Mouse (Mus musculus) forebrain, embryonic 13.5 days (tissue): ENCODE measurements around the gene Zfp853. TPM values are rescaled to one million over a fixed set of nuclear protein-coding genes. Genes with fewer than 3 reads are reported as not detected.

Experiments used
- ATAC-seq: fragments of 200-750 bp; cut with Nextera tagmentation; 2 replicates; pipeline ENCODE4 v1.8.0; 2017
- H3K27ac ChIP-seq: fragments of 300-500 bp; sonication (generic); 2 replicates; pipeline ENCODE4 v1.5.1; 2015; ENCODE audit warnings: inconsistent platforms, mild to moderate bottlenecking, moderate library complexity
- H3K27me3 ChIP-seq: fragments of 300-500 bp; sonication (generic); 2 replicates; pipeline ENCODE4 v1.6.1; 2015; ENCODE audit warnings: mild to moderate bottlenecking, inconsistent platforms
- H3K36me3 ChIP-seq: fragments of 300-500 bp; sonication (generic); 2 replicates; pipeline ENCODE4 v1.6.1; 2015; ENCODE audit warnings: mild to moderate bottlenecking, inconsistent platforms; ENCODE audit not compliant: poor library complexity, severe bottlenecking
- H3K4me1 ChIP-seq: fragments of 300-500 bp; sonication (generic); 2 replicates; pipeline ENCODE4 v1.6.1; 2015; ENCODE audit warnings: inconsistent platforms
- H3K4me2 ChIP-seq: fragments of 300-500 bp; sonication (generic); 2 replicates; pipeline ENCODE4 v1.6.1; 2015; ENCODE audit warnings: inconsistent platforms, mild to moderate bottlenecking, moderate library complexity
- H3K4me3 ChIP-seq: fragments of 300-500 bp; sonication (generic); 2 replicates; pipeline ENCODE4 v1.5.1; 2015; ENCODE audit warnings: mild to moderate bottlenecking, inconsistent platforms
- H3K9ac ChIP-seq: fragments of 300-500 bp; sonication (generic); 2 replicates; pipeline ENCODE4 v1.6.1; 2015; ENCODE audit warnings: mild to moderate bottlenecking, inconsistent platforms
- H3K9me3 ChIP-seq: fragments of 300-500 bp; sonication (generic); replicated peaks from 2 replicates; pipeline ENCODE4 v1.6.1; 2016; ENCODE audit warnings: inconsistent platforms
- WGBS: fragments of 180-500 bp; shearing (Covaris S2); methylation state at CpG from one replicate; pipeline ENCODE4 v1.1.7; 2015; 5-methylcytosine and 5-hydroxymethylcytosine counted together
- polyA plus RNA-seq: library from polyadenylated mRNA; unstranded; fragments of >200 nt; fragmentation: Nextera tagmentation; extraction: Ambion mirVana; gene quantifications from 2 replicates; pipeline ENCODE4 v1.2.1, GENCODE M21; 2015

Gene Zfp853
- polyA plus RNA-seq, 1 experiment from 2014 or later, result not detected

DNA sequence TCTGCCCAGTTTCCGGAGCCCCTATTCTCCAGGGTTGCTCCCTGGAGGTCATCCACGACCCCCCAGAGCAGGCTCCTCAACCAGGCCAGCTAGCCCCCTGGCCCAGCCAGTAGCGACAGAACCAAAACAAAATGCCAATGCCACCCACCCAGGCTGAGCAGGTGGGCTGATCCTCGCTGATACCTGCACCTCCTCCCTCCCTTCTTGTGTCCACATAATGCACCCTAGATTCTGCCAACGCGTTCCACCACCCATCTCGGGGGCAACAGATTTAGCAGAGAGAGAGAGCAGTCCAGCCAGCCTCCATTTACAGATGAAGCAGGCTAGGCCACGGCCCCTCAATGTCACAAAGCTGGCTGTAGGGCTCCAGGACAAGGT lies 24.4 kb downstream of the Zfp853 start:
- H3K4me2 ChIP-seq, result peak overlapping the region; percentile 94
- H3K27me3 ChIP-seq, result no peaks in the 10 kb centered on the region
- no peak for ATAC-seq
- H3K9me3 ChIP-seq, result no peaks in the 10 kb centered on the region
- peak overlapping the region; percentile 96 for H3K9ac ChIP-seq
- H3K27ac ChIP-seq, result peak overlapping the region; percentile 74
- peaks cover 26% of the 10 kb centered on the region for H3K4me1 ChIP-seq
- peak overlapping the region; percentile 85 for H3K4me3 ChIP-seq
- WGBS, result 22% methylated on average over 8 of the region's 8 CpGs
- peaks cover 9% of the 10 kb centered on the region for H3K36me3 ChIP-seq

DNA sequence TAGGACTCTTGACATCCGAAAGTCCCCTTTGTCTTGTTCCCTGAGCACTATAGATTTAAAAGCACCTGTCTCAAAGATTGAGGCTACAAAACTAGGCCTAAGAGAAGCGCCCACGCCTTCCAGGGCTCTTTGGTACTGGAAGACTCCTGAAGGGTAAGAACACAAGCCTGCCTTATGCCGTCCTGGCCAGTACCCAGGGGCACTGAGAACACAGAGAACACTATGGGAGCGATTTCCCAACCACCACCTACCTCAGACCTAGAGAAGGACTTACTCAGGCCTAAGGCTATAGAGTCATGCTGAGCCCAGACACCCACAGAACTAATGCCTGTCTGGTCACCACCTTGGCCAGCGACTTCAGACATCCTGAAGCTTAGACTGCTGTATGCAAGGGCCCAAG lies 26.6 kb downstream of the Zfp853 start:
- H3K27ac ChIP-seq, result no peak overlapping the region
- no peak overlapping the region for H3K9ac ChIP-seq
- peaks cover 26% of the 10 kb centered on the region for H3K4me1 ChIP-seq
- WGBS, result 85% methylated on average over 6 of the region's 6 CpGs
- H3K9me3 ChIP-seq, result no peaks in the 10 kb centered on the region
- no peak overlapping the region for H3K4me3 ChIP-seq
- no peak for ATAC-seq
- H3K27me3 ChIP-seq, result no peaks in the 10 kb centered on the region
- H3K4me2 ChIP-seq, result no peak overlapping the region
- H3K36me3 ChIP-seq, result peaks cover 31% of the 10 kb centered on the region

DNA sequence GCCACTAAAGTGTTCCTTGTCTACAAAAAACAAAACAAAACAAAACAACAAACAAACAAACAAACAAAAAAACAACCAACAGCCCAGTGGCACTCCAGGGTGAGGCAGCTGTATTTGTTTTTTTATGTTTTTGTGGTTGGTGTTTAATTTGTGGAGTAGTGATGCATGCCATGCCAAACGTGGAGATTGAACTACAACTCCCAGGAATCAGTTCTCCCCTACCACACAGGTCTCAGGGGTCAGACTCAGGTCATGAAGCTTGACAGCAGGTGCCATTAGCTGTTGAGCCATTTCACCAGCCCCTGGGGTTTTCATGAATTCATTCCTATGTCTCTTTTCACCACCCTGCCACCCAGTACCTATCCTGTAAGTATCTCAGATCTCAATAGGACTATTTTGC lies 28.0 kb downstream of the Zfp853 start:
- H3K4me2 ChIP-seq, result no peak overlapping the region
- H3K36me3 ChIP-seq, result peaks cover 45% of the 10 kb centered on the region
- H3K9ac ChIP-seq, result 0 out of 2 replicates have a peak overlapping the region, but pooled peaks have one; percentile 21
- no peaks in the 10 kb centered on the region for H3K9me3 ChIP-seq
- ATAC-seq, result no peak
- WGBS, result 58% methylated on average over 1 of the region's 1 CpGs
- H3K4me1 ChIP-seq, result peaks cover 17% of the 10 kb centered on the region
- no peak overlapping the region for H3K4me3 ChIP-seq
- no peak overlapping the region for H3K27ac ChIP-seq
- H3K27me3 ChIP-seq, result no peaks in the 10 kb centered on the region

DNA sequence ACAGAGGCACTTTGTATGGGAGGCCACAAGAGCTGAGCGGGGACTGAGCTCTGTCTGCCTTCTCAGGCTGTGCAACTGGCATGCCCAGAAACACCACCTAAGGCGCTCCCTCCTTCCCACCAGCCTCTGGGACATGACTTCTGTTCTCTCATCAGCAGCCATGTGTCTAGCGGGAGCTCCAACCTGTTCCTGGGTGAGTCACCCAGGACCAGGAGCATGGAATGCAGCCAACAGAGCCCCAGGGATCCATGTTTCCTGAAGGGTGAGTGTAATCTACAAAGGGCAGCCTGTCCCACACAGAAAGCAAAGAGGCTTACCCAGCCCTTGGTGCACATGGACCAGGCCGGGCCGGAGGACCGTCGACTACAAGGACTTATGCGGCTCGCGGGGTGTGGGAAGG lies 28.7 kb downstream of the Zfp853 start:
- Histone ChIP-seq H3K4me2 (no peak overlapping the region), H3K27ac (no peak overlapping the region), H3K9ac (no peak overlapping the region), H3K9me3 (no peaks in the 10 kb centered on the region), H3K27me3 (no peaks in the 10 kb centered on the region), H3K4me3 (no peak overlapping the region), H3K4me1 (peaks cover 14% of the 10 kb centered on the region), H3K36me3 (peaks cover 52% of the 10 kb centered on the region)
- ATAC-seq, result no peak
- 94% methylated on average over 10 of the region's 10 CpGs for WGBS

DNA sequence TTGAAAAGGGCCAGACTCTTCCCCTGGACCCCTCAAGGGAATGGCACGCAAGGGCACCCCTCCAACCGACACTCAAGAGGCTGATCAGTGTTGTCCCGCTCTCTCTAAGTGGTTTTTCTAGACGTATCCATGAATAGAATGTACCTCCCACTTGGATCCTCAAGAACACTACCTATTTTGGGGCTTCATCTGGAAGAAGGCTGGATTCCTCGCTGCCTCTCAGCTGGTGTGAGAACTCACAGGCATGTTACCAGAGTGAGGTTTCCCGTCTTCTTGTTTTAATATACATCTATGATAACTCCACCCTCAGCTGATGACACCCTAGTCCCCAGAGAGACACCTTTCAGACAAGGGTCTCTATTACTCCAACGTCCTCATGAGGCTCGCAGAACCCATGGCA lies 31.8 kb downstream of the Zfp853 start:
- Histone ChIP-seq H3K36me3 (peaks cover 82% of the 10 kb centered on the region), H3K4me3 (no peak overlapping the region), H3K4me1 (0 out of 2 replicates have a peak, but pooled peaks cover 4% of the 10 kb centered on the region), H3K4me2 (no peak overlapping the region), H3K9me3 (no peaks in the 10 kb centered on the region), H3K27ac (no peak overlapping the region), H3K27me3 (peaks cover 21% of the 10 kb centered on the region), H3K9ac (no peak overlapping the region)
- no peak for ATAC-seq
- 96% methylated on average over 8 of the region's 8 CpGs for WGBS

DNA sequence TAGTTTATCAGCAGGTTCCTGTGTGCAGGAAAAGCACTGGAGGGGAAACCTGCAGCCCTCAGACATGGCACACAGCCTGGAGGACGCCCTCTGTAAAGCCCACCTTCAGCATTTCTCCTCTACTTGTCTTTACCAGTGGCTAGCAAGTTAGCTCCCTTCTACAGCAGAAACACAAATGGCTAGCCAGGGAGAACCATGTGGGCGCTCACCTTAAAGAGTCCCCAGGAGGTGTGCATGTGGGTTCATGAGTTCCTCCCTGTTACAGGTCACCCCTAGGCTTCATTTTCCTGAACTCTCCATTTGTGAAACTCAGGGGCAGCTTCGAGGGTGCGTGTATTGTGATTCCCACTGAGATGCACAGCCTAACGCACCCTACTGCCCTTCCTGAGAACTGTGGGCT lies 37.6 kb downstream of the Zfp853 start:
- no peak overlapping the region for H3K4me3 ChIP-seq
- peaks cover 25% of the 10 kb centered on the region for H3K4me1 ChIP-seq
- peaks cover 96% of the 10 kb centered on the region for H3K36me3 ChIP-seq
- no peak overlapping the region for H3K9ac ChIP-seq
- no peak overlapping the region for H3K4me2 ChIP-seq
- 80% methylated on average over 5 of the region's 5 CpGs for WGBS
- H3K27ac ChIP-seq, result no peak overlapping the region
- H3K27me3 ChIP-seq, result peaks cover 76% of the 10 kb centered on the region
- no peak for ATAC-seq
- no peaks in the 10 kb centered on the region for H3K9me3 ChIP-seq

DNA sequence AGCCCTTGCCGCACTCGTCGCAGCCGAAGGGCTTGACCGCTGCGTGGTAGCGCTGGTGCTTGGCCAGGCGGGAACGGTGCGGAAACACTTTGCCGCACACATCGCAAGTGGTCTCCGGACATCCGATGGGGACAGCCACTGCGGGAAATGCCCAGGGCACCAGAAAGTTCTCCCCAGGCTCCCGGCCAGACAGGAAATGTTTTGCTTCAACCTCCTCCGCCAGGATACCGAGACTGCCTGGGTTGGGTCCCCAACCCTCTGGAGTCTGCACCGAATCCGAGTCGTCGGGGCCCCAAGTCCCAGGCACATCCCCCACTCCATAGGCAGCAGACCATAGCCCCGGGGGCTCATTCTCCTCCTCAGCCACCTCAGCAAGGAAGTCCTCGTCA lies 38.3 kb downstream of the Zfp853 start:
- Histone ChIP-seq H3K4me2 (no peak overlapping the region), H3K9ac (no peak overlapping the region), H3K9me3 (no peaks in the 10 kb centered on the region), H3K36me3 (peaks cover 93% of the 10 kb centered on the region), H3K4me1 (peaks cover 25% of the 10 kb centered on the region), H3K4me3 (0 out of 2 replicates have a peak overlapping the region, but pooled peaks have one; percentile 4), H3K27ac (no peak overlapping the region), H3K27me3 (peaks cover 76% of the 10 kb centered on the region)
- WGBS, result 23% methylated on average over 24 of the region's 24 CpGs
- ATAC-seq, result no peak

DNA sequence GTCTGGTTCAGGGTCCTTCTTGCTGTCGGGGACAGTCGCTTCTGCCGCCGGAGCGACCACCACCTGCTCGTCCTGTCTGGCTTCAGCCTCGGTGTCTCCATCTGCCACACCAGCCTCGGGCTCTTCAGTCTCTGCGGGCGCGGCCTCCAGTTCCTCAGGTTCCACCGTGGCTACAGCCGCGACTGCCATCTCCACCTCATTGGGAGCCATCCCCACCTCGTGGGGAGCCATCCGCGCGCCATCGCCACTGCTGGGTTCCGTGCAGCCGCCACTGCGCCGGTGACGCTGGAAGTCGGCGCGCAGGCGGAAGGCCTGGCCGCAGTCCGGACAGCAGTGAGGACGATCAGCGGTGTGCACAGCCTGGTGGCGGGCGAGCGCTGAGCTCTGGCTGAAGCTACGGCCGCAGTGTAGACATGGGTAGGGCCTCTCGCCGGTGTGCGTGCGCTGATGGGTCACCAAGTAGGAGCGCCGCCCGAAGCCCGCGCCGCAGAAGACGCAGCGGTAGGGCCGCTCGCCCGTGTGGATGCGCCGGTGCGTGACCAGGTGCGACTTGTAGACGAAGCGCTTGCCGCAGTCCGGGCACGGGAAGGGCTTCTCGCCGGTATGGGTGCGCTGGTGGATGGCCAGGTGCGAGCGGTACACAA lies 38.8 kb downstream of the Zfp853 start:
- Histone ChIP-seq H3K4me3 (peak overlapping the region; percentile 40), H3K4me1 (peaks cover 25% of the 10 kb centered on the region), H3K9ac (peak overlapping the region; percentile 53; the same call in 1 of the 2 replicates), H3K27ac (no peak overlapping the region), H3K36me3 (peaks cover 93% of the 10 kb centered on the region), H3K27me3 (peaks cover 76% of the 10 kb centered on the region), H3K9me3 (no peaks in the 10 kb centered on the region), H3K4me2 (peak overlapping the region; percentile 67; the same call in 1 of the 2 replicates)
- ATAC-seq, result no peak
- 11% methylated on average over 66 of the region's 66 CpGs for WGBS

DNA sequence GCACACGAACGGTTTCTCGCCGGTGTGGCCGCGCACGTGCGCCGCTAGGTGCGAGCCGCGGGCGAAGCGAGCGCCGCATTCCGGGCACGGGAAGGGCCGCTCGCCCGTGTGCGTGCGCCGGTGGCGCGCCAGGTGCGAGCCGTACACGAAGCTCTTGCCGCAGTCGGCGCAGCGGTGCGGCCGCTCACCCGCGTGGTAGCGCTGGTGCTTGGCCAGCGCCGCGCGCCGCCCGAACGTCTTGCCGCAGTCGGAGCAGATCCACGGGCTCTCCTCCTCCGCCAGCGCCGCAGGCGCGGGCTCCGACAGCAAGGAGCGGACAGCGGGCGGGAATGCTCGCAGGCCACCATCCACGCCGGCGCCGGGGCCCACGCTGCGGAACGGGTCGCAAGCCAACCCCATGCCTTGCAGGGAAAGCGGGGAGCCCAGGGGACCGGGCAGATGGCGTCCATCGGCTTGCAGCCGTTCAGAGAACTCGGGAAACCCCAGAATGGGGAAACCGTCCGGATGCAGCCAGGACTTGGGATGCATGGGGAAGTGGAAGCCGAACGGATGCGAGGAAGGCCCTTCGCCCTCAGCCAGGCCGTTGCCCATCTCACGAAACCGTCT lies 39.4 kb downstream of the Zfp853 start:
- H3K4me3 ChIP-seq, result peak overlapping the region; percentile 40
- H3K36me3 ChIP-seq, result peaks cover 94% of the 10 kb centered on the region
- ATAC-seq, result peak; percentile 36
- H3K27me3 ChIP-seq, result peaks cover 76% of the 10 kb centered on the region
- peak overlapping the region; percentile 53 for H3K9ac ChIP-seq
- peak overlapping the region; percentile 67 for H3K4me2 ChIP-seq
- no peaks in the 10 kb centered on the region for H3K9me3 ChIP-seq
- WGBS, result 4% methylated on average over 78 of the region's 81 CpGs
- H3K4me1 ChIP-seq, result peaks cover 25% of the 10 kb centered on the region
- H3K27ac ChIP-seq, result no peak overlapping the region

DNA sequence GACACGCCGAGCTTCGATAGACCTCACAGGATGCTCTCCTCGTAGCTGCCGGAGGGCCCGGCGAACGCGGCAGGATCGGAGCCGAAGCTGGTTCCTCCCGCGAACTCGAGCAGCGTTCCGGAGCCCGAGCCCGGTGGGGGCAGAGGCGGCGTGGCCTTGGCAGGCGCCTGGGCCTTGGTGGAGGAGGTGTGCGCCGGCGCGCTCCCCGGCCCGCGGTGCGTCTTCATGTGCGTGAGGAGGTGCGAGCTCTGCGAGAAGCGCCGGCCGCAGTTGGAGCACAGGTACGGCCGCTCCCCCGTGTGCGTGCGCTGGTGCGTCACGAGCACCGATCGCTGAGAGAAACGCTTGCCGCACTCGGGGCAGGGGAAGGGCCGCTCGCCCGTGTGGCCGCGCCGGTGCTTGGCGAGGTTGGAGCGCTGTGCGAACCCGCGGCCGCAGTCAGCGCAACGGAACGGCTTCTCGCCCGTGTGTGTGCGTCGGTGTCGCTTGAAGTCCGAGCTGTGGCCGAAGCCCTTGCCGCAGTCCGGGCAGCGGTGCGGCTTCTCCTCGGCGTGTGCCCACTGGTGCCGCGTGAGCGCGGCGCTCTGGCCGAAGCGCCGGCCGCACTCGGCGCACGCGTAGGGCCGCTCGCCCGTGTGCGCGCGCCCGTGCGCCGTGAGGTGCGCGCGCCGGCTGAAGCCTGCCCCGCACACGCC lies 40.1 kb downstream of the Zfp853 start:
- H3K27ac ChIP-seq, result no peak overlapping the region
- ATAC-seq, result peak; percentile 30; the same call in 1 of the 2 replicates
- peak overlapping the region; percentile 67 for H3K4me2 ChIP-seq
- H3K9ac ChIP-seq, result peak overlapping the region; percentile 53
- 3% methylated on average over 94 of the region's 103 CpGs for WGBS
- peaks cover 94% of the 10 kb centered on the region for H3K36me3 ChIP-seq
- H3K4me3 ChIP-seq, result peak overlapping the region; percentile 40
- peaks cover 25% of the 10 kb centered on the region for H3K4me1 ChIP-seq
- H3K9me3 ChIP-seq, result no peaks in the 10 kb centered on the region
- H3K27me3 ChIP-seq, result peaks cover 71% of the 10 kb centered on the region

DNA sequence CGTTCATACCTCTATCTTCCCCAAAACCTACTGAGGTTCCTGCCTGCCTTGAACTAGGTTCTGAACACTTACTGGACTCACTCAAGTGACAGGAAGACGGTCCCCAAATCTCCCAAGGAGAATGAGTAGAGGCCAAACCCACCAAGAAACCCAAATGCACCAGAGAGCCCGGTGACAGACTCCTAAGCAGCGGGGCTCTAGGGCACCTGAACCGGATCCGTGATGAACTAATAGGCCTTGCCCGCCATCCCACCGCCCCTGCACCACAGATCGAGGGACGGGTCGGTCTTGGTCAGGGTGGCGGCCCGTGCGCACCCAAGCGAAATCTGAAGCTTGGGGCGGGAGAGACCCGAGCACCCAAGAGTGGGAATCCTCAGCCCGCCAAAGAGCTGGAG lies 40.6 kb downstream of the Zfp853 start:
- Histone ChIP-seq H3K4me1 (peaks cover 25% of the 10 kb centered on the region), H3K27ac (no peak overlapping the region), H3K9me3 (no peaks in the 10 kb centered on the region), H3K36me3 (peaks cover 94% of the 10 kb centered on the region), H3K4me2 (peak overlapping the region; percentile 67), H3K9ac (no peak overlapping the region), H3K27me3 (peaks cover 66% of the 10 kb centered on the region), H3K4me3 (peak overlapping the region; percentile 40; the same call in 1 of the 2 replicates)
- no peak for ATAC-seq
- WGBS, result 35% methylated on average over 18 of the region's 18 CpGs

DNA sequence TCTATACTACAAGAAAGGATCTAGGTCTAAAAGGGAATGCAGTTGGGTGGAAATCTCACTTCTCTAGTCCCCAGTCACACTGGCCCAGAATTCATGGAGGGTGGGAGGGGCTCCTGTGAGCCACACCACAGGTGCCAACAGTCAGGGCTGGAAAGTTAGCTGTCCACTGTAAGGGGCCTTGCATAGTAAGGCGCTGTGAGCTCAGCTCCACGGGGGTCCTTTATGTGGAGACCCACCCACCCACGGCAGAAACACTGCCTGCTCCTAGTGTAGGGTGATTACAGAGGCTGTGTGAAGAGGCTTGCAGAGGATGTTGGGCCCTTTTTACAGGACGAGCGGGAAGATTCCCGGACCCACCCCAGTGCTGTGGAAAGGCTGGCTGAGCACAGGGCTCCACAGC lies 41.4 kb downstream of the Zfp853 start:
- H3K27me3 ChIP-seq, result peaks cover 59% of the 10 kb centered on the region
- H3K4me1 ChIP-seq, result peaks cover 25% of the 10 kb centered on the region
- no peaks in the 10 kb centered on the region for H3K9me3 ChIP-seq
- H3K36me3 ChIP-seq, result peaks cover 94% of the 10 kb centered on the region
- no peak for ATAC-seq
- no peak overlapping the region for H3K9ac ChIP-seq
- H3K27ac ChIP-seq, result no peak overlapping the region
- 55% methylated on average over 6 of the region's 6 CpGs for WGBS
- no peak overlapping the region for H3K4me2 ChIP-seq
- no peak overlapping the region for H3K4me3 ChIP-seq
